Mouse (Mus musculus) liver, embryonic 14.5 days (tissue): Measurements from ENCODE around the gene Kpna7. TPM values are rescaled to one million over a fixed set of nuclear protein-coding genes. Genes with fewer than 3 reads are reported as not detected.

Source experiments
- ATAC-seq: fragments of 200-750 bp; cut with Nextera tagmentation; 2 replicates; pipeline ENCODE4 v1.8.0; 2017; ENCODE audit warnings: moderate number of reproducible peaks, mild to moderate bottlenecking, moderate library complexity; ENCODE audit not compliant: insufficient read depth
- DNase-seq, 3 experiments: peaks; one replicate each; pipeline ENCODE4 v3.0.0-alpha.2; 2012 to 2013; ENCODE audit warnings: low read depth in 3 of 3, low spot score in 3 of 3
- H3K27ac ChIP-seq: fragments of 300-500 bp; sonication (generic); 2 replicates; pipeline ENCODE4 v1.5.1; 2014; ENCODE audit warnings: moderate library complexity, mild to moderate bottlenecking, control low read depth, inconsistent platforms
- H3K27me3 ChIP-seq: fragments of 300-500 bp; sonication (generic); 2 replicates; pipeline ENCODE4 v1.6.1; 2014; ENCODE audit warnings: mild to moderate bottlenecking, low read length, moderate library complexity; ENCODE audit not compliant: control insufficient read depth, insufficient read depth
- H3K36me3 ChIP-seq: fragments of 300-500 bp; sonication (generic); replicated peaks from 2 replicates; pipeline ENCODE4 v1.6.1; 2014; ENCODE audit warnings: low read depth; ENCODE audit not compliant: control insufficient read depth, insufficient read depth
- H3K4me1 ChIP-seq, 2 experiments: fragments of 200-500 bp in 1 of 2; fragments of 300-500 bp in 1 of 2; sonication (generic) in 1 of 2; replicated peaks; 2 replicates each; pipeline ENCODE4 v1.6.1; 2012 to 2014; ENCODE audit warnings: antibody characterized with exemption in 1 of 2, inconsistent platforms in 1 of 2, low read length in 1 of 2; ENCODE audit not compliant: control insufficient read depth in 2 of 2, insufficient read depth in 2 of 2
- H3K4me2 ChIP-seq: fragments of 300-500 bp; sonication (generic); 2 replicates; pipeline ENCODE4 v1.6.1; 2014; ENCODE audit warnings: low read depth, mild to moderate bottlenecking, control low read depth, moderate library complexity
- H3K4me3 ChIP-seq, 2 experiments: fragments of 200-500 bp in 1 of 2; fragments of 300-500 bp in 1 of 2; sonication (generic) in 1 of 2; 2 replicates each; pipeline ENCODE4 v1.5.1; 2012 to 2014; ENCODE audit warnings: low read depth in 2 of 2, low read length in 2 of 2, mild to moderate bottlenecking in 2 of 2, control low read depth in 1 of 2, inconsistent platforms in 1 of 2, moderate library complexity in 1 of 2; ENCODE audit not compliant: insufficient read depth in 1 of 2
- H3K9ac ChIP-seq: fragments of 300-500 bp; sonication (generic); replicated peaks from 2 replicates; pipeline ENCODE4 v1.6.1; 2014; ENCODE audit warnings: mild to moderate bottlenecking, control low read depth, moderate library complexity
- H3K9me3 ChIP-seq: fragments of 300-500 bp; sonication (generic); 2 replicates; pipeline ENCODE4 v1.6.1; 2016; ENCODE audit warnings: low read length, mixed read lengths; ENCODE audit not compliant: control insufficient read depth
- CTCF ChIP-seq: IDR thresholded peaks from 2 replicates; pipeline ENCODE4 v1.5.1; 2016; ENCODE audit warnings: antibody characterized with exemption, low read depth, control low read depth
- EP300 ChIP-seq: IDR thresholded peaks from 2 replicates; pipeline ENCODE4 v1.6.1; 2016; ENCODE audit warnings: antibody characterized with exemption, low read depth
- WGBS: fragments of 180-500 bp; shearing (Covaris S2); extraction: QIAGEN DNeasy Blood & Tissue Kit; methylation state at CpG from one replicate; pipeline ENCODE4 v1.1.7; 2014; ENCODE audit not compliant: insufficient replicate concordance; 5-methylcytosine and 5-hydroxymethylcytosine counted together
- polyA plus RNA-seq, 2 experiments: library from polyadenylated mRNA; depleted of rRNA in 1 of 2; stranded (reverse) in 1 of 2; unstranded in 1 of 2; fragments of >200 nt; fragmentation: Nextera tagmentation in 1 of 2; extraction: Ambion mirVana in 1 of 2; gene quantifications; 2 replicates each; pipeline versions ENCODE4 v1.2.1 to v1.2.3; 2012 to 2014

Gene Kpna7
- polyA plus RNA-seq, 2 experiments = 0.04 to 0.11 TPM

GRCm38 (mm10) chr5:145114606-145115473 is 31.0 kb upstream of the Kpna7 start:
- no peak for TF ChIP-seq EP300
- TF ChIP-seq CTCF = no peak
- Histone ChIP-seq H3K9ac (peak overlapping the region; percentile 57), H3K4me1 (no peaks in the 10 kb centered on the region), H3K27ac (no peak overlapping the region), H3K4me2 (peak overlapping the region; percentile 71), H3K4me3 (peak overlapping the region; percentile 59 to 82), H3K36me3 (no peaks in the 10 kb centered on the region), H3K27me3 (no peaks in the 10 kb centered on the region), H3K9me3 (no peaks in the 10 kb centered on the region)
- 5% methylated on average over 40 of the region's 40 CpGs for WGBS
- ATAC-seq = peak; percentile 38; the same call in 1 of the 2 replicates
- no peak for DNase-seq

- H3K4me2 ChIP-seq = peak within 1 kb of the TSS; percentile 71
- no peaks in the 10 kb centered on the region for H3K27me3 ChIP-seq
- no peaks in the 10 kb centered on the region for H3K9me3 ChIP-seq
- no peak within 1 kb of the TSS for H3K27ac ChIP-seq
- H3K9ac ChIP-seq = peak within 1 kb of the TSS; percentile 57
- peak in 2 of 3 experiments; percentile 32 to 47 for DNase-seq
- no peak for TF ChIP-seq EP300
- TF ChIP-seq CTCF = no peak
- peak; percentile 66 for ATAC-seq
- H3K4me3 ChIP-seq = peak within 1 kb of the TSS; percentile 59 to 82
- no peaks in the 10 kb centered on the region for H3K4me1 ChIP-seq
- under 1% methylated on average over 52 of the region's 53 CpGs for WGBS
- H3K36me3 ChIP-seq = no peaks in the 10 kb centered on the region
These were observed 30.3 kb upstream of the Kpna7 start, which contains the start of gene Arpc1b for GRCm38 (mm10) chr5:145114071-145114605. Gene Arpc1b, plus strand, starts transcription at chr5:145114215.

- Histone ChIP-seq H3K27me3 (no peaks in the 10 kb centered on the region), H3K9ac (no peak overlapping the region), H3K27ac (no peak overlapping the region), H3K9me3 (no peaks in the 10 kb centered on the region), H3K4me1 (no peaks in the 10 kb centered on the region), H3K36me3 (peaks cover 4% of the 10 kb centered on the region; the same call in 1 of the 2 replicates), H3K4me2 (peak overlapping the region; percentile 71), H3K4me3 (peak overlapping the region; percentile 59 to 82; a peak in 2 of 4 replicates)
- ATAC-seq (no peak), DNase-seq (no peak)
- 36% methylated on average over 2 of the region's 2 CpGs for WGBS
- no peak for TF ChIP-seq EP300
- no peak for TF ChIP-seq CTCF
These were observed 29.6 kb upstream of the Kpna7 start for GRCm38 (mm10) chr5:145113416-145113815.

GRCm38 (mm10) chr5:145112566-145112965 is 28.7 kb upstream of the Kpna7 start:
- DNase-seq (no peak), ATAC-seq (no peak)
- no peaks in the 10 kb centered on the region for H3K9me3 ChIP-seq
- TF ChIP-seq EP300 = no peak
- TF ChIP-seq CTCF = no peak
- peaks cover 7% of the 10 kb centered on the region; the same call in 1 of the 2 replicates for H3K36me3 ChIP-seq
- H3K4me3 ChIP-seq = no peak overlapping the region
- WGBS = 68% methylated on average over 8 of the region's 8 CpGs
- no peak overlapping the region for H3K4me2 ChIP-seq
- no peak overlapping the region for H3K9ac ChIP-seq
- no peaks in the 10 kb centered on the region for H3K27me3 ChIP-seq
- H3K27ac ChIP-seq = no peak overlapping the region
- no peaks in the 10 kb centered on the region for H3K4me1 ChIP-seq

- Histone ChIP-seq H3K36me3 (peaks cover 14% of the 10 kb centered on the region; the same call in 1 of the 2 replicates), H3K4me3 (no peak overlapping the region), H3K9ac (no peak overlapping the region), H3K4me2 (no peak overlapping the region), H3K9me3 (no peaks in the 10 kb centered on the region), H3K4me1 (no peaks in the 10 kb centered on the region), H3K27ac (no peak overlapping the region), H3K27me3 (no peaks in the 10 kb centered on the region)
- ATAC-seq (no peak), DNase-seq (no peak)
- TF ChIP-seq CTCF (no peak), EP300 (no peak)
- WGBS = 63% methylated on average over 6 of the region's 6 CpGs
These were observed 26.6 kb upstream of the Kpna7 start for GRCm38 (mm10) chr5:145110401-145110800.
